Mouse (Mus musculus): Measurements from ENCODE around the gene Rpl35.

GRCm38 (mm10) chr2:38969650-38970049 is 35.8 kb downstream of the Rpl35 start:
- TF ChIP-seq CTCF (IDR thresholded peaks at IDR 0.05; ENCODE audit: low read depth, low read length) = no peak
- no peak for TF ChIP-seq POLR2A (IDR thresholded peaks at IDR 0.05; ENCODE audit: borderline replicate concordance, low read depth, low read length)

Data from bone marrow macrophage, adult 2 months (primary cell).